Mouse (Mus musculus): ENCODE measurements at regions not wholly inside any gene's neighbourhood (a gene's known extent, or its start where the extent isn't known, plus 50 kb on each side); places are given as distances from the start of the nearest gene placed in this dataset. TPM values are rescaled to one million over a fixed set of nuclear protein-coding genes. Genes with fewer than 3 reads are reported as not detected.

- no peak for DNase-seq (ENCODE audit: low spot score)
Measured at GRCm38 (mm10) chr13:114679703-114680378, 138.2 kb upstream of the Mocs2 start.

GRCm38 (mm10) chr13:114680379-114680733, 137.7 kb upstream of the Mocs2 start:
- DNase-seq (ENCODE audit: low spot score): peak; percentile 6

GRCm38 (mm10) chr13:114681196-114681595, 136.8 kb upstream of the Mocs2 start:
- DNase-seq (ENCODE audit: low spot score): peak; percentile 16

- no peak for DNase-seq (ENCODE audit: low spot score)
Measured at GRCm38 (mm10) chr13:114681887-114682286, 136.1 kb upstream of the Mocs2 start.

GRCm38 (mm10) chr13:114682891-114683290, 135.1 kb upstream of the Mocs2 start:
- DNase-seq (ENCODE audit: low spot score): no peak

- DNase-seq (ENCODE audit: low spot score): no peak
Measured at GRCm38 (mm10) chr13:114684298-114684697, 133.7 kb upstream of the Mocs2 start.

GRCm38 (mm10) chr13:114685368-114685767, 132.7 kb upstream of the Mocs2 start:
- DNase-seq (ENCODE audit: low spot score): no peak

- DNase-seq (ENCODE audit: low spot score): no peak
Measured at GRCm38 (mm10) chr13:114712601-114713000, 105.4 kb upstream of the Mocs2 start.

- DNase-seq (ENCODE audit: low spot score): peak; percentile 3
Measured at GRCm38 (mm10) chr13:114719771-114720170, 98.3 kb upstream of the Mocs2 start.

- DNase-seq (ENCODE audit: low spot score): no peak
Measured at GRCm38 (mm10) chr13:114726828-114727227, 91.2 kb upstream of the Mocs2 start.

GRCm38 (mm10) chr13:114735066-114735465, 83.0 kb upstream of the Mocs2 start:
- no peak for DNase-seq (ENCODE audit: low spot score)

- no peak for DNase-seq (ENCODE audit: low spot score)
Measured at GRCm38 (mm10) chr13:114736066-114736465, 82.0 kb upstream of the Mocs2 start.

- no peak for DNase-seq (ENCODE audit: low spot score)
Measured at GRCm38 (mm10) chr13:114742534-114742933, 75.5 kb upstream of the Mocs2 start.

GRCm38 (mm10) chr13:114745814-114746213, 72.2 kb upstream of the Mocs2 start:
- DNase-seq (ENCODE audit: low spot score): no peak

- DNase-seq (ENCODE audit: low spot score): peak; percentile 6
Measured at GRCm38 (mm10) chr13:114757459-114757858, 60.6 kb upstream of the Mocs2 start.

GRCm38 (mm10) chr13:114759886-114760285, 58.1 kb upstream of the Mocs2 start:
- DNase-seq (ENCODE audit: low spot score): no peak

- DNase-seq (ENCODE audit: low spot score): peak; percentile 58
Measured at GRCm38 (mm10) chr13:114760901-114761300, 57.1 kb upstream of the Mocs2 start.

Small RNA genes in the stretch of these regions (microRNA-seq; reads per million reads assigned to microRNA genes)
- not detected for gene Gm25950

All from heart, adult 8-10 months (tissue).